Mouse (Mus musculus) spleen, adult 2 months (tissue): ENCODE results near the gene Myo18a.

Experiments used
- CTCF ChIP-seq: fragments of 200-500 bp; IDR thresholded peaks from 2 replicates; pipeline ENCODE4 v1.5.1; 2011; ENCODE audit warnings: mild to moderate bottlenecking, inconsistent platforms; ENCODE audit not compliant: insufficient read depth, insufficient read length, insufficient replicate concordance; ENCODE audit errors: extremely low read depth
- POLR2A ChIP-seq: fragments of 200-500 bp; IDR thresholded peaks from 2 replicates; pipeline ENCODE4 v1.6.1; 2011; ENCODE audit warnings: low read depth, low read length, inconsistent platforms

GRCm38 (mm10) chr11:77721389-77721788 lies 41.7 kb upstream of the Myo18a start:
- no peak for TF ChIP-seq CTCF
- TF ChIP-seq POLR2A, result no peak
